Mouse (Mus musculus): ENCODE results near the gene Ube3c. TPM values are rescaled to one million over a fixed set of nuclear protein-coding genes. Genes with fewer than 3 reads are reported as not detected.
"Not testable (repeated sequence)": the region's sequence is repeated elsewhere in the genome, so short reads cannot be mapped to it uniquely, and the experiment has no call there.

Gene Ube3c
- polyA plus RNA-seq, 1 experiment from 2014 or later, result 17.4 TPM

DNA sequence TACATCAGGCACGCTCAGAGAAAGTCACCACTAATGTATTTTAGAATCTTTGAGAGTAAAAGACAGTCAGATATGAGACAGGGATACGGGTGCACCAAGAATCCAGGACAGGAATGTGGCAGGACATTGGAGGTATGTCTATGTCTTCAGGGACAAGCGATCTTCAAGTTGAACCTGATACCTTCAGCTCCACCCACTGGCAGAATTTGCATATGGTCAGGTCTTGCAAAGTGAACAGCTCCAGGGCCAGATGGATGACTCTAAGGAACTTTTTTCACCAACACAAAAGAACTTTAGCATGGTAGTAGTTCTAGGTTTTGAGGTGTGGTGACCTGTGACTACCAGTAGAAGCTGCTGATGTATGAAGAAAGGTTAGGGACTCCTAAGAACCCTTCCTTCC is 62.7 kb downstream of the Ube3c start:
- Histone ChIP-seq H3K27me3 (ENCODE audit: poor library complexity, severe bottlenecking) (no peaks in the 10 kb centered on the region), H3K36me3 (replicated peaks) (peaks cover 74% of the 10 kb centered on the region), H3K4me3 (no peak overlapping the region), H3K9me3 (no peaks in the 10 kb centered on the region), H3K27ac (no peak overlapping the region), H3K4me1 (no peaks in the 10 kb centered on the region)
- DNase-seq (ENCODE audit: extremely low spot score, low spot score), result no peak
- 86% methylated on average over 3 of the region's 3 CpGs for WGBS

GRCm38 (mm10) chr5:29636298-29636697 is 67.3 kb downstream of the Ube3c start:
- Histone ChIP-seq H3K4me1 (no peaks in the 10 kb centered on the region), H3K36me3 (replicated peaks) (peaks cover 90% of the 10 kb centered on the region), H3K27me3 (ENCODE audit: poor library complexity, severe bottlenecking) (no peaks in the 10 kb centered on the region), H3K27ac (no peak overlapping the region), H3K4me3 (no peak overlapping the region), H3K9me3 (no peaks in the 10 kb centered on the region)
- no peak for DNase-seq (ENCODE audit: extremely low spot score, low spot score)

GRCm38 (mm10) chr5:29636884-29637283 is 67.8 kb downstream of the Ube3c start:
- Histone ChIP-seq H3K36me3 (replicated peaks) (peaks cover 89% of the 10 kb centered on the region), H3K4me1 (no peaks in the 10 kb centered on the region), H3K9me3 (no peaks in the 10 kb centered on the region), H3K27ac (no peak overlapping the region), H3K27me3 (ENCODE audit: poor library complexity, severe bottlenecking) (no peaks in the 10 kb centered on the region), H3K4me3 (no peak overlapping the region)
- no peak for DNase-seq (ENCODE audit: extremely low spot score, low spot score)

DNA sequence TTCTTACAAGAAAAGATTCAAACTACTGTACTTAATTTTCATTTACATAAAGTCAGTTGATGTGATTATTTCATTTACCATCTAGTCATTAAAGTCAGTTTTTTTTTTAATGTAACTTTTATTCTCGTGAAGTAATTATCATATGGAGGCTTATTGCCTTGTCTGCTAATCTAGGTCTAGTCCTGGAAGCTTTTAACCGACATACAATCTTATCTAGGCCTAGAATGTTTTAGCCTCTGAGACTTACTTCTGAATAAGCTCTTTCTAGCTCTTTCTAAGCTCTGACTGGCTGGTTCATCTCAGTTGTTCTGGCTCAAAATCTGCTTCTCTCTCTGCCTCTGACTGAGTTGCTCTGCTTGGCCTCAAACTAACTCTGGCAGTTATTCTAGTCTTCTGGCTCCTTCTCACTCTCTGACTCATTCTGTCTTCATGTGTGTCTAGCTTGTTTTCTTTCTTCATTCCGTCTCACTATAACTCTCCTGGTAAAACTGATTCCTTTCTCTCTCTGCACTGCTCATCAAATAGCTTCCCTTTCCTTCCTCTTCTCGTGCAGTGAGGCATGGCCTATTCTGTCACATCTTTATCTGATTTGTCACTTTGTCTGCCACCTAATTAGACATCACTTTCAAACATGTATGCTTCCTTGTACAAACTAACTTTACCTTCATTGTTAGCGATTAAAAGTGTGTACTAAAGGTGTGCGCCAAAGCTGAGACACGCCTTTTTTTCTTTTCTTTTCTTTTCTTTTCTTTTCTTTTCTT is 72.3 kb downstream of the Ube3c start:
- Histone ChIP-seq H3K4me3 (no peak overlapping the region), H3K9me3 (no peaks in the 10 kb centered on the region), H3K36me3 (replicated peaks) (peaks cover 69% of the 10 kb centered on the region), H3K27ac (no peak overlapping the region), H3K27me3 (ENCODE audit: poor library complexity, severe bottlenecking) (no peaks in the 10 kb centered on the region), H3K4me1 (no peaks in the 10 kb centered on the region)
- no peak for DNase-seq (ENCODE audit: extremely low spot score, low spot score)
- WGBS, result 88% methylated on average over 7 of the region's 7 CpGs

DNA sequence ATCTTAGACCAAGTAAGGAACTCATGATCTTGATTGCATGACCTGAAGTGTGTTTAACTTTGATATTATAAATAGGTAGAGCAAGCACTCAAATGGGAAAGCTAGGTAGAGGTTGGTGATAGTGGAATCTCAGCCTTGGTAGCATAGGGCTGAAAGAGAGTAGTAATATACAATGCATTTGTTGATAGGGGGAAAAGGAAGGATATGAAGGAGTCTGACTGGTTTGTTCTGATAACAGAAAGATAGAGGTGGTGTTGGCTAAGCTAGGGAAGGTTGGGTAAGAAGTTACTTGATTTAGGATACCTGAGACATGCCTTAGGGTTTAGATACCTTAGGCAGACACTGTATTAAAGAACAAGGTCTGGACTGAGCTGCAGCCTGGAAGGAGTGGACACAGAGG is 82.7 kb downstream of the Ube3c start:
- no peak for DNase-seq (ENCODE audit: extremely low spot score, low spot score)
- Histone ChIP-seq H3K9me3 (no peaks in the 10 kb centered on the region), H3K27me3 (ENCODE audit: poor library complexity, severe bottlenecking) (no peaks in the 10 kb centered on the region), H3K4me1 (no peaks in the 10 kb centered on the region), H3K36me3 (replicated peaks) (peaks cover 58% of the 10 kb centered on the region), H3K4me3 (no peak overlapping the region), H3K27ac (no peak overlapping the region)

- WGBS, result 97% methylated on average over 3 of the region's 3 CpGs
Observed at GRCm38 (mm10) chr5:29657590-29658339, 88.7 kb downstream of the Ube3c start.

GRCm38 (mm10) chr5:29661246-29661645 is 92.2 kb downstream of the Ube3c start:
- H3K27me3 ChIP-seq (ENCODE audit: poor library complexity, severe bottlenecking); H3K27ac ChIP-seq; DNase-seq (ENCODE audit: extremely low spot score, low spot score); H3K4me3 ChIP-seq; H3K4me1 ChIP-seq; H3K9me3 ChIP-seq: not testable (repeated sequence)
- WGBS, result 94% methylated on average over 4 of the region's 4 CpGs
- peaks cover 88% of the 10 kb centered on the region for H3K36me3 ChIP-seq (replicated peaks)

More at GRCm38 (mm10) chr5:29657590-29658339, 88.7 kb downstream of the Ube3c start:
- DNase-seq (ENCODE audit: extremely low spot score, low spot score), result no peak
- Histone ChIP-seq H3K9me3 (no peaks in the 10 kb centered on the region), H3K4me1 (no peaks in the 10 kb centered on the region), H3K36me3 (replicated peaks) (peaks cover 65% of the 10 kb centered on the region), H3K4me3 (no peak overlapping the region), H3K27me3 (ENCODE audit: poor library complexity, severe bottlenecking) (no peaks in the 10 kb centered on the region), H3K27ac (no peak overlapping the region)

DNA sequence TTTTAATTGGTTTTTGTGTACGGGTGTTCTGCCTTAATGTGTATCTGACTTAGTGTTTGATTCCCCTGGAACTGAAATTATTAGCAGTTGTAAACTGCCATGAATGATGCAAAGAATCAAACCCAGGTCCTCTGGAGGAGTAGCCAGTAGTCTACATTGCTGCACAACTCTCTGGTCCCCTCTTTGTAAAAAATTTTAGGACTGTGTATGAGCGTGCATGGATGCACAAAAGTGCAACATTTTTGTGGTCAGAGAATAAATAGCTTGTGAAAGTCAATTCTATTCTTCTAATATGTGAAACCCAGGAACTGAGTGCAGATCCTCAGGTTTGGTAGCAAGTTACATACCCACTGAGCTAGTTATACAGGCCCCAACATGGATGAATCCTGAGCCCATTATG is 96.3 kb downstream of the Ube3c start:
- Histone ChIP-seq H3K36me3 (replicated peaks) (peaks cover 92% of the 10 kb centered on the region), H3K4me1 (no peaks in the 10 kb centered on the region), H3K9me3 (no peaks in the 10 kb centered on the region), H3K4me3 (no peak overlapping the region), H3K27me3 (ENCODE audit: poor library complexity, severe bottlenecking) (no peaks in the 10 kb centered on the region), H3K27ac (no peak overlapping the region)
- 93% methylated on average over 2 of the region's 2 CpGs for WGBS
- DNase-seq (ENCODE audit: extremely low spot score, low spot score), result no peak

DNA sequence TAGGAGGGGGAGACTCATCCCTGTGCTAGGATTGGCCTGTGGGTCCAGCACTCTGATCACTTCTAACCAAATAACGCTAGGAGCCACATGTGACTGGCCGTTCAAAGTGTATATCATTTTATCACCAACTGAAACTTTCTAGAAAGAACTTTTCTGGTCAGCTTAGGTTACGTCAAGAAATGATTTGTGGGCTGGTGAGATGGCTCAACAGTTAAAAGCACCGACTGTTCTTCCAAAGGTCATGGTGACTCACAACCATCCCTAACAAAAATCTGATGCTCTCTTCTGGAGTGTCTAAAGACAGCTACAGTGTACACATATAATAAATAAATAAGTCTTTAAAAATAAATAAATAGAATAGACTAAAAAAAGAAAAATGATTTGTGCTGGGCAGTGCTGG is 103.5 kb downstream of the Ube3c start:
- no peaks in the 10 kb centered on the region for H3K9me3 ChIP-seq
- H3K27ac ChIP-seq, result no peak overlapping the region
- no peak overlapping the region for H3K4me3 ChIP-seq
- 95% methylated on average over 4 of the region's 4 CpGs for WGBS
- no peaks in the 10 kb centered on the region for H3K27me3 ChIP-seq (ENCODE audit: poor library complexity, severe bottlenecking)
- no peak for DNase-seq (ENCODE audit: extremely low spot score, low spot score)
- no peaks in the 10 kb centered on the region for H3K4me1 ChIP-seq
- H3K36me3 ChIP-seq (replicated peaks), result peaks cover 89% of the 10 kb centered on the region

GRCm38 (mm10) chr5:29674305-29674704 is 105.3 kb downstream of the Ube3c start:
- Histone ChIP-seq H3K27ac (no peak overlapping the region), H3K4me1 (no peaks in the 10 kb centered on the region), H3K36me3 (replicated peaks) (peaks cover 74% of the 10 kb centered on the region), H3K27me3 (ENCODE audit: poor library complexity, severe bottlenecking) (no peaks in the 10 kb centered on the region), H3K9me3 (no peaks in the 10 kb centered on the region), H3K4me3 (no peak overlapping the region)
- WGBS, result 95% methylated on average over 4 of the region's 4 CpGs
- DNase-seq (ENCODE audit: extremely low spot score, low spot score), result no peak

DNA sequence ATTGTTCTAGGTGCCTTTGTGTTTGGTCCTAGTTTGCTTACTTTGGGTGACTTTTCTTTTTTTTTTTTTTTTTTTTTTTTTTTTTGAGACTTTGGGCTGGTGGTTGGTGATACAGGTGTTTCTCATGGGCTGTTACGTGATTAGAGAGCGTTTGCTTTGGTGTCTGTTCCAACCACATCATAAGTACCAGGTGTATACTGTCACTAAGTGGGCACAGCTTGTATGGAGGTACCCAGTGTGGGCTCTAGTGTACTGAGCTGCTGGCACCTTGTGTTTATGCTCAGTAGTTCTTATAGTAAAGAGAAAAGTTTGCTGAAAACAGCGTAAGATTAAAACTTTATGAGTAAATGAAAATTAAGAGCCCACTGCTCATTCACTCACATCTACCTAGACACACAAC is 107.4 kb downstream of the Ube3c start:
- DNase-seq (ENCODE audit: extremely low spot score, low spot score), result no peak
- Histone ChIP-seq H3K36me3 (replicated peaks) (peaks cover 64% of the 10 kb centered on the region), H3K27ac (no peak overlapping the region), H3K4me1 (no peaks in the 10 kb centered on the region), H3K4me3 (no peak overlapping the region), H3K27me3 (ENCODE audit: poor library complexity, severe bottlenecking) (no peaks in the 10 kb centered on the region), H3K9me3 (no peaks in the 10 kb centered on the region)
- WGBS, result 96% methylated on average over 3 of the region's 3 CpGs

GRCm38 (mm10) chr5:29685085-29685484 is 116.0 kb downstream of the Ube3c start:
- H3K27ac ChIP-seq, result no peak overlapping the region
- no peak overlapping the region for H3K4me3 ChIP-seq
- H3K36me3 ChIP-seq (replicated peaks), result peaks cover 11% of the 10 kb centered on the region
- no peak for DNase-seq (ENCODE audit: extremely low spot score, low spot score)
- H3K27me3 ChIP-seq (ENCODE audit: poor library complexity, severe bottlenecking), result no peaks in the 10 kb centered on the region
- H3K4me1 ChIP-seq, result no peaks in the 10 kb centered on the region
- 87% methylated on average over 4 of the region's 4 CpGs for WGBS
- H3K9me3 ChIP-seq, result peaks cover 4% of the 10 kb centered on the region; the same call in 1 of the 2 replicates

DNA sequence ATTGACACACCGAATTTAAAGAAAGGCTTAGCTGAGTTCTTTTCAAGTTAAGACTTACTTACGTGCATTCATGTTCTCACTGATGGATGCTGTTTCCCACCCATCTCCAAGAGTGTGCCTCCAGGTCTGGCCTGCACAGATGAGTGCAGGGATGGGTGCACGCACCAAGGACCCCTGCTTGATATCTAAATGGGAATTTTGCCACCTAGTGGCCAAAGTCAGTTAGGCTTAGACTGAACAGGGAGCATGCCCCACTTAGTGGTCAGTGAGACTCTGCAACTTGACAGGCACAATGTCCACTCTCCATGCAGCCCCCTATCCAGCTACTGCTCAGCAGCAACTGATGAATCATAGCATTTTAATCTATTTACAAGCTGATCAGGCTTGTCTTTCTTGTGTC is 118.6 kb downstream of the Ube3c start:
- no peaks in the 10 kb centered on the region for H3K4me1 ChIP-seq
- no peak overlapping the region for H3K27ac ChIP-seq
- 52% methylated on average over 3 of the region's 3 CpGs for WGBS
- peak; percentile 30 for DNase-seq (ENCODE audit: extremely low spot score, low spot score)
- H3K4me3 ChIP-seq, result no peak overlapping the region
- no peaks in the 10 kb centered on the region for H3K27me3 ChIP-seq (ENCODE audit: poor library complexity, severe bottlenecking)
- no peaks in the 10 kb centered on the region for H3K36me3 ChIP-seq (replicated peaks)
- no peaks in the 10 kb centered on the region for H3K9me3 ChIP-seq
